In the genomic region with DNA sequence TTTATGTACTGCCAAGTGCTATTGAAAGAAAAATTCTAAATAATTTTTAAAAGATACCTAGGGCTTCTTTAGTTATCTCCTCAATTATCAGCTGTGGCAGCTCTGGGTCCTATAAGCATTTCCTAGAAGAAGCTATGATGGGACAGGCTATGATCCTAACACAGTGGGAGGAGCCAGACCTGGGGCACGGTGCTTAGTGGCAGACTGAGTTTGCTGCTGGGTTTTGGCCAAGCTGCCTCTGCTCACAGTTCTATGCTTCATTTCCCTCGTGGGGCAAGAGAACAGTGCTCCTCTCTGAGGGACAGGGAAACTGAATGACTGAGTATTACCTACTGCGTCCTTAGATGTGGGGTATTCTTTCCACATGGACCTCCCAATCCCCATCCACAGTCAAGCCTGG, we compare ENCODE assay signal across 13 mouse cellular contexts.
"Had no signal": no experiment of that assay in that cellular context is flagged by ENCODE, and none has a peak within 500 bp of the region (broad histone marks: within the 10 kb centered on the region; RNA-seq: fewer than 3 reads in every experiment).

No protein-coding gene starts in this region.

- H3K9me3 ChIP-seq: kidney, embryonic 15.5 days; limb, embryonic 12.5 days; midbrain, embryonic 12.5 days had no signal

- DNase-seq: kidney, adult 11 months; kidney, postnatal 14 days; layer of hippocampus, adult 9-11 months; layer of hippocampus, postnatal 36 days; lung, adult 18-20 months; lung, postnatal 36 days; right cerebral cortex, postnatal 14 days had no signal

- H3K4me3 ChIP-seq: kidney, embryonic 15.5 days; limb, embryonic 12.5 days; midbrain, embryonic 12.5 days had no signal

- H3K4me1 ChIP-seq: kidney, embryonic 15.5 days; limb, embryonic 12.5 days had no signal

- H3K9ac ChIP-seq: kidney, embryonic 15.5 days; limb, embryonic 12.5 days; liver, embryonic 14.5 days; midbrain, embryonic 12.5 days had no signal

- H3K4me2 ChIP-seq: kidney, embryonic 15.5 days; limb, embryonic 12.5 days; midbrain, embryonic 12.5 days had no signal

- H3K27ac ChIP-seq: kidney, embryonic 15.5 days; limb, embryonic 12.5 days; liver, embryonic 14.5 days; midbrain, embryonic 12.5 days; stomach, postnatal 0 days had no signal

- H3K27me3 ChIP-seq: kidney, embryonic 15.5 days; limb, embryonic 12.5 days; midbrain, embryonic 12.5 days had no signal

- ATAC-seq: midbrain, embryonic 16.5 days had no signal
